Mouse (Mus musculus) c-Kit-positive CD71-positive TER-119-positive erythroid progenitor cells, embryonic 14.5 days (primary cell): ENCODE measurements around the gene S100pbp.
A peak's percentile ranks its signal among the peaks of the same experiment; 100 is the strongest.

ENCODE experiments used
- DNase-seq: peaks from one replicate; pipeline ENCODE4 v3.0.0-alpha.2; 2013; ENCODE audit warnings: low spot score

The S100pbp gene

DNA sequence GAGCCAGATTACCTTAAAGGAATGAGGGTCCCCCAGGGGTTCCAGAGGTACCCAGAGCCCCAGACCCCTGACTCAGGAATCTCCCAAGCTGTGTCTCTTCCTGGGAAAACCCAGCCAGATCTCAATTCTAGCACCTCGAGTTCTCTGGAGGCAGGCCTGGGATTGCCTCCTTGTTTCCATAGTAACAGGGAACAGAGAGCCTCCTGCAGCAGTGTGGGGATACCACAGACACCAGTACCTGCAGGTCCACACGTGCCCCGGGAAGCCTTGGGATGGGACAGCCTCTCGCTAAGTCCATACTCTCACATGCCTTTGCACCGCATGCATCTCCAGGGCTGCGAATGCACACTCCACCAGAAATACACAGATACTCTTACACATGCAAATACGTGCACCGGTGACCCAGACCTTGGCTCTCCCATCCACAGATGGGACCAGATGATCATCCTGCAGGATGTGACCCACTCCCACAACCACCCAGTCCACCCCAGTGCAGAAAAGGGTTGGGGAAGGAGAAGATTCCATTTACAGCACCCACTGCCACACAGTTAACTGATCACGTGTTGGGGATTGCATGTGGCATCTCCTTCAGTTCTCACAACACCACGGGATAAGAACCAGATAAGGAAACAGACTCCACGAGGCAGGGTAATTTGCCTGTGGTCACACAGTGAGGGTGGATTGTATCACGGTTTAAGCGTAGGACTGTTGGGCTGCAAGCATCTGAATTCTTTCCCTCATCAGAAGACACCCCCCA is 60.8 kb downstream of the S100pbp start:
- DNase-seq: no peak

- DNase-seq: no peak
These were observed 63.6 kb downstream of the S100pbp start for GRCm38 (mm10) chr4:129125736-129126451.

DNA sequence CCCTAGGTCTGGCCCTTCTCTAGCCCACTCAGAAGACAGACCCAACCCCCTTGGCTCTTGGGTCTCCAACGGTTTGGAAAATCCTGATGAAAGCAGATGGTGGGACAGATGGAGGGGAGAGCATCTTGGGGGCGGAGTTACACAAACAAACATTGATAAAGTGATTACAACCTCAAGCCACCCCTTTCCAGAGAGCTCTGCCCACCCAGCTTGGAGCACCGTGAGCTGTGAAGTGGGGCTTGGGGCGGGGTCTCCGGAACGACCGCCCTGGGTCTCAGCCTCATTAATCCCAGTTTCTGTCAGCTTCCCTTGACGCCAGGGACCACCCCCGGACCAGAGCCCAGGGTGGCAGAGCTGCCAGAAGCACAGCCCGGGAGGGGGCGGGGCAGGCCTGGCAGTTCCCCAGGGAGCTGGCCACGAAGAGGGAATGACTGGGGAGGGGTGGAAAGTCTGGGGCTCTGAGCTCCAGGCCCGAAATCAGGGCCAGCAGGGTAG is 64.8 kb downstream of the S100pbp start:
- no peak for DNase-seq

GRCm38 (mm10) chr4:129122719-129123118 is 66.8 kb downstream of the S100pbp start:
- DNase-seq: no peak

DNA sequence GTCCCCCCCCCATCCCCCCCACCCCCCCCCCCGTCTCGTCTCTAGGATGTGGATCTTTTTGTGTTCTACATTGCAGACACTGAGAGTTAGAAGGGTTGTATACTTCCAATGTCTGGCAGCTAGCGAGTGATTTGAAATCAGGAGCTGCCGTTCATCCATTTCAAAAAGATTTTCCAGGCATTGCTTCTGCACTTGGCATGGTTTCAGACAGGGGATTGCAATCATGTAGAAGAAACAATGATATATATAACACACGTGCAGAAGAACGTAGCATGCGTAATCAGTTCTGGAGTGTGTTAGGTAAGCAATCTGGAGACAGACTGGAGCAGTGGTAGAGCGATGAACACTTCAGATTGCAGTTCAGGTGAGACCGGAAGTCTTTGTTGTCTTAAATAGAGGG is 67.4 kb downstream of the S100pbp start:
- no peak for DNase-seq

DNA sequence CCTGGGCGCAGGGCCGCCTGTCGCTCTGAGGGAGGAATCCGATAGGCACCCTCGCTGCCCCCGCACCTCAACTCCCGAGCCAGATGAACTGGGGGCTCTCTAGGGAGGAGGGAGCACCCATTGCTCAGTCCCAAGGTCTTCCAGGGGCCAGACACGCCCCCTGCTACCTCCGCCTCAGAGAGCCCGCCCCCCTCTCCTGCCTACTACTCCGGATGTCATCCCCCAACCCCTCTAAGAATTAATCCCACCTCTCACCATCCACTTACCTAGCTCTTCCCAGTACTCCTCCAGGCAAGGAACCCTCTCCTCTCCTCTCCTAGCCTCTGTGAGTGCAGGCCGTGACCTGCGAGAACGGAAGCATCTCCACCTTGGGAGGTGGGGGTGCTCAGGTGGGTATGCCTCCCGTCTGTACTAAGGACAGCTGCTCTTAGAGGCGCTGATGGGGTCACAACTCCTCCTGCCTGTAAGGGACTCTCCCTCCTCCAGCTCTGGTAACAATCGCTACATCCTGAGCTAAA is 67.9 kb downstream of the S100pbp start, which contains the start of gene Hpca:
Hpca (minus strand) TSS at position 468 of the 518 bp plus-strand sequence.
- DNase-seq: no peak

DNA sequence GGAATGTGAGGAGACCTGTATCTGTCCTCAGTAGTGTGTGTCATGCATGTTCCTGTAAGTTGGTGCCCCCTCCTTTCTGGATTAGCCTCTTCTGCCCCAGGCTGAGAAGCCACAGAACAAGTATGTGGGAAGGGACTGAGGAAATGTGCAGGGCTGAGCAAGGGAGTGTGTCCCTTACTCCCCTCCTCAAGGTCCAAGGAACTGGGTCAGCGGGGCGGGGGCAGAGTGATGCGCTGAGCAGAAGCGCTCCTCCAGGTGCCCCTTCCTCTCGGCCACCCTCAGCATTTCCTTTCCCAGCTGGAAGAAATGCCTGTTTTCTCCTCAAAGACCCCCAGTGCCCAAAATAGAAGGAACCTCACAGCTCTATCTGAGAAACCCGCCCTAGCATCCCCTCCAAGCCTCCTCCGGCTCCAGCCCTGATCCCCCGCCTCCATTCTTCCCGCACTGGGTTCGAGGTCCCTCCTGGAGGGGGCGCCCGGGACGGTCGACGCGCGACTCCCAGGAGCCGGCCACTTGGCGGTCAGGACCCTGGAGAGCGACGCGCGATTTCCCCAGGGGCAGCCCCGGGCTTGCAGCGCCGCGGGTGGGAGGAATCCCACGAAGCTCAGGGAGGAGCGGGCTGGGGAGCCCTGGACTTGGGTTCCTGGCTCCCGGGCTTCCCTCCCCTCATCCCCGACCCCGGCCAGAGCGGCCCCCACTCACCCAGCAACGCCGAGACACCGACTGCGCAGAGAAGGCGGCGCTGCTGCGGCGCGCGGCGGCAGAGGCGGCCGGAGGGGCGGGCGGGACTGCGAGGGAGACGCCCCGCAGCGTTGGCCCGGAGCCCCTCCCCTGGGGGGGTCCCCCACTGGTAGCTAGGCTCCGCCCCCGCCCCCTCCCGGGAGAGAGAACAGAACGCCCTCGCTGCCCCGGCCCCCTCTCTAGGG is 68.7 kb downstream of the S100pbp start:
- no peak for DNase-seq

DNA sequence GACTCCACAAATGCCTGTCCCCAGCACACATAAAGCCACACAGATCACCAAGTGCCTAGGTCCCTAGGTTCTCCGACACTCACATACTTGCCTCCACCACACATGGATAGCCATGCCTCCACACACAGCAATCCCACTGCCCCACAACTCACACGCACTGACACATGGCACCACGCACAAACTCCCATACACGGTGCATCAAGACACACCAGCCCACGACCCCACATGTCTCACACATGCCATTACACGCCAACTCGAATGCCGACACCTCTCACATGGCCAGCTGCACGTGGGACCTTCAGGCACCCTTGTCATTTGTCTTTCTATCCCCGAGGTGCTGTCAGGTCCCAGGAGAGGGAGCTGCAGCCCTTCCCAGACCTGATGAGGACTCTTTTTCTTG is 69.8 kb downstream of the S100pbp start:
- DNase-seq: no peak

GRCm38 (mm10) chr4:129117720-129118510 is 71.6 kb downstream of the S100pbp start:
- no peak for DNase-seq

GRCm38 (mm10) chr4:129116703-129117102 is 72.8 kb downstream of the S100pbp start:
- DNase-seq: no peak

DNA sequence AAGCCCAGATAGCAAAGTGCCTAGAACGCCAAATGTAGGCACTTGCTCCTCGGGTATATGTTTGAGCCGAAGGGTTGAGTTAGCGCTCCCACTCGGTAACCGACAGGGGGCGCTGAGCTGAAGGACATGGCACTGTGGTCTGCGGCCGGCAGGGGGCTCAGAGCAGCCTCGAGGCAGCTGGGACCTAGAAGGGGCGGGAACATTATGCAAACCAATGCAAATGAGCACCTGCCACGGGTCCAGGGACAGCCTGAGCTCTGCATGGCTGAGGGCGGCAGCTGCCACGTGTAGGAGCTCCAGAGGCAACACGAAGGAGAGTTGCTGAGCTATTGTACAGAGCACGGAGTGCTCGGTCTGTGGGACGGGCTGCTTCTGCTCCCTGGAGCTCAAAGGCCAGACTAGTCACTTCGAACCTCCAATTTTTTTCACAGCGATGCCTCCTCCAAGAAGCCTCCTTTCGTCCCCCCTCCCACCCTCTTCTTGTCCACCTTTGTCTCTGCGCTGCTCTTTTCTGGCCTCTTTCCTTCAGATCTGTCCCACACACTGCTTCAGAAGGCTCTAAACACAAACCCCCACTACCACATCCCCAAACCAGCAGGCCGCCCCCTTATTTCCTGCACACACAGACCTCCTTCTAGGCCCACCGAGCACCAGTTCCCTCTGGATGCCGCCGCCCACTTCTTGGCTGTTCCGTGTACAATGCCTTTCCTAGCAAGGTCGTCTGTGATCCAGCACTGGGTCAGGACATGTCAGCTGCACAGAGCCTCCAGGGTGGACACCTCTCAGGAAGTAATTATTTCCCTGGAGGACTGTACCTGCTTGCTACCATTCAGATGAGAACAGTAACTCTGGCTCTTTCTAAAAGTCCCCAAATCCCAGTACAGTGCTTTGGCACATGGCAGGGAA is 76.2 kb downstream of the S100pbp start:
- peak; percentile 66 for DNase-seq

- no peak for DNase-seq
These were observed 77.3 kb downstream of the S100pbp start for GRCm38 (mm10) chr4:129112231-129112630.

DNA sequence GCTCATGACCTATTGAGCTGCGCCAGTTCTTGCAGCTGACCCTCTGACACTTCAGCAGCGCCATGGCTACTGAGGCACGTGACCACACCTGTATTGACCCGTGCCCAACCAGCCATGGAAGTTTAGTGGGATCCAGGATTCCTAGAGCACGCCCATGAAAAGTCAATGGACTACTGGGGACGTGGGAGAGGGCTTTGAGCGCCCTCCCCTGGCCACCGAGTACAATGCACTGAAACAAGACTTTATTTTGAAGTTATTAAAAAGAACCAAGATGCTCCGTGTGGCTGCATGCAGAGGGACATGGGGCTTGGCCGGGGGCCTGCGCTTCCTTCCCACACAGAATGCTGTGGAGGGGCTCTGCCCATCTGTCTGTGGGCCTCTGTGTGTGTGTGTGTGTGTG is 78.2 kb downstream of the S100pbp start:
- DNase-seq: no peak

DNA sequence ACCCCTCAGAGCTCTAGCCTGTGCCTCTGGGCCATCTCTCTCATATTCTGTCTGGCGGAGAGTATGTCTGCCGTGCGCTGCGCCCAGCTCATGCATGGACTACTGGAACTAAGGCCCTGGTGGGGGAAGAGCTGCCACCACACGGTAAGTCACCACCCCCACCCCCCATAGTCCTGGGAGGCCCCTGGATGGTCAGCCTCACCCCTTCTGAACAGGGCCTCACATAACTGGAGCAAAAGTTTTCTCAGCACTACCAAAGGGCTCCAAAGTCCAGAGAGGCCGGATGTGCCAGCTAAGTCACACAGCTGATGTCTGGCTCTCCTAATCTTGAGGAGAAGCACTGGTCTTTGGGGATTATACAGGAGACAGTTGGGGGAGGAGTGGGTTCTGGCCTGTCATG is 78.7 kb downstream of the S100pbp start:
- no peak for DNase-seq

GRCm38 (mm10) chr4:129108624-129109023 is 80.9 kb downstream of the S100pbp start:
- DNase-seq: no peak

DNA sequence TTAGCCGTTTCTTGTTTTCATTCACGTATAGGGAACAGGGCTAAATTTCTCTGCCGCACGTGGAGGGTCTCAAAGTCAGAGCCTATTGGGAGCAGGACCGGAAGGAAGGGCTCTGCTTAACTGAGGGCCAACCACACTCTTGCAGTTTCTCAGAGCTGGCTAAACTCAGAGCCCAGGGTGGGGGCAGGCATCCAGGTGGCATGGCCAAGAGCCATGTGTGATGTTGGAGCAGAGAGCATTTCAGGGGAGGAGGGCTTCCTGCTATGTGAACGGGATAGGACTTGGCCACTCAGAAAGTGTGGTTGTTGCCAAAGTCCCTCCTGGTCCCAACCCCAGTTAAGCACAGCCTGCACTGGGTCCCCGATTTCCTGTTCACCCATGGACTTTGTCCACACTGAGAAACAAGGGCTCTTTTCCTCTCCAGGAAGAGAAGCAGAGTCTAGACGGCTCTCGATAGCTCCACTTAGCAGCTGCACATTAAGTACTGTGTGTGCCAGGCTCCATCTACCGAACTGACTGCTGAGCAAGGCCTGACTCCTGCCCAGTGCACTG is 82.1 kb downstream of the S100pbp start:
- DNase-seq: no peak

GRCm38 (mm10) chr4:129106073-129106472 is 83.5 kb downstream of the S100pbp start:
- DNase-seq: no peak

DNA sequence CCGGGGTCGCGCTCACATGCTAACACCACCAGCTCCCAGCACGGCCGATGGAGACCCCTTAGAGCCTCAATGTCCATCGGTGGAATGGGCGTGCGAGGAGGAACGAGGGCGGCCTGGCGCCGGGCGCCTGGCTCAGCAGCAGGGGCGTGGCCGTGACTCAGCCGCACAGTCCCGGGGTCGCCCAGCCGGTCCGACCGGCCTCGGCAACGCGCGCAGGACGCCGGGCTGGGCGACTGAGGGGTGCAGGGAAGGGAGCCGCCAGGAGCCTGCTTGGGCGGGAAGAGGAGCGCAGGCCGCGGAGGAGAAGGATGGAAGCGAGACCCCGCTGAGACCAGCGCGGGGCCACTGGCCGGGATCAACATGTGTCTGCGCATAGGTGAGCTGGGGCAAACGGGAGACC is 84.2 kb downstream of the S100pbp start, which contains the start of gene Tmem54:
Tmem54 (plus strand) TSS at position 193 of the 400 bp plus-strand sequence.
- no peak for DNase-seq

DNA sequence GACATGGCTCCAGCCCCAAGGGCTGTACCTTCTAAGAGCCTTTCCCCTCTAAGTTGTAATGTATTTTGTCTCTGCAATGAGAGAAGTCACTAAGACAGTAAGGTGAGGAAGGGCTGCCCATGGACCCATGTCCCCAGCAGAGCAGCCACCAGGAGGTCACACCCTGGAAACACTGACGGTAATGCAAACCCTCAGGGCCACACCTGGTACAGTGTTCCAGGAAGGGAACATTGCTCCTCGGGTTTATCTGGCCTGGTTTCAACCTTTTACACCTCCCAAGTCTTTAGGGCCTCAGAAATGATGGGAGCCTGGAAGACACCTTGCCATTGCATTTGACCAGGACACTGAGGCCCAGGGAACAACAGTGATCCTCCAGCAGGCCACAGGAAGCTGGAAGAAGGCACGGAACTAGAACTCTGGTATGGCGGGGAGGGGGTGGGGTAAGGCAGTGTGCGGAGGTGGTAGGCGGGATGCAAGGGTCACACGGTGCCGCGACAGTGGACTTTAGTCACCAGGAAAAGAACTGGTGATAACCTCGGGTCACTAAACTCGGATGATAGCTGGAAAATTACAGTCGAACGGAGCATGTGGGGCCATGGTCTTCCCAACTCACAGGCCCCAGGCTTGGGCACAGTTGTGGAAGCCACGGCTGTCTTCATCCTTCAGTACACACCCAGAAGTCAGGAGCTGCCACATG is 87.2 kb downstream of the S100pbp start:
- no peak for DNase-seq
